Mouse (Mus musculus) left cerebral cortex, postnatal 10 days (tissue): ENCODE data around the gene Coro2b. TPM values are rescaled to one million over a fixed set of nuclear protein-coding genes. Genes with fewer than 3 reads are reported as not detected.

Source experiments
- DNase-seq, 2 experiments: peaks; one replicate each; pipeline ENCODE4 v3.0.0; 2021 to 2022; ENCODE audit warnings: low spot score in 2 of 2, mixed read lengths in 1 of 2; ENCODE audit errors: extremely low spot score in 1 of 2
- intact Hi-C: fragments of 180-260 bp; cut with DNase I; formaldehyde crosslinking; loops from one replicate; pipeline ENCODE4 v1.15.1; 2025
- total RNA-seq, 2 experiments: library from RNA; stranded (reverse); gene quantifications; 2 replicates each; pipeline ENCODE4 v1.2.3; 2021

The Coro2b gene
- total RNA-seq, 2 experiments from 2014 or later, result 107 to 113 TPM

DNA sequence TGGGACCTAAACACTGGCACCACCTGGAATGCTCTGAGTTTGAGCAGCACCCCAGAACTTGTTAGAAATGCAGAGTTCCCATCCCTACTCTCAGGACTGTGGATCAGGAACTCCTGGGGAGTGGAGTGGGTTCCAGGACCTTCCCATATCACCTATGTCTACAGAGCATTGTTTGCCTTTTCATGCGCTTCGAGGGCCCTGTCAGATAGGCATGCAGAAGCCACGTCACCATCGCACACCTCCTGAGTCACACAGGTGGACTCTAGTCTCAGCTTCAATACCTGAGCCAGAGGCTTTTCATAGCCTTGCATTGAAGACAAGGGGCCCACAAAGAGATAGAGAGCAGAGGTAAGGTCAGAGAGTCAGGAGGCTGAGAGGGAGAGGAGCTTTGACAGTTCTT is 7.0 kb upstream of the Coro2b start:
- no peak for DNase-seq
- intact Hi-C loops, result no loop called here

DNA sequence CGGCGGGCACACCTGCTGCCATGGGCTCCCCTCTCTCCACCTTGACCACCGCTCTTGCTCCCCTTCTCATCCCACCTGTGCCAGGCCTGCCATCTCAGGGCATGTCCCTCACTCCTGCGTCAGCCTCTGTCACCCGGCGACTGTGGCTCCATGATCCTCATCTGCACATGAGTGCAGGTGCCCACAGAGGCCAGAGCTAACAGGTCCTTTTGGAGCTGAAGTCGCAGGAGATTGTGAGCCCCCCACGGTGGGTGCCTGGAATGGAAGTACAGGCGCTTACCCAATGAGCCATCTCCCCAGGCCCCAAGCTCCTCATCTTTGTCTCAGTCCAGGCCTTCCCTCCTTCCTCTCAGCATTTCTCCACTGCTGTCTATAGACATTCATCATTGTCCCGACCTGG is 4.8 kb upstream of the Coro2b start:
- no peak for DNase-seq
- intact Hi-C loops, result no loop called here

DNA sequence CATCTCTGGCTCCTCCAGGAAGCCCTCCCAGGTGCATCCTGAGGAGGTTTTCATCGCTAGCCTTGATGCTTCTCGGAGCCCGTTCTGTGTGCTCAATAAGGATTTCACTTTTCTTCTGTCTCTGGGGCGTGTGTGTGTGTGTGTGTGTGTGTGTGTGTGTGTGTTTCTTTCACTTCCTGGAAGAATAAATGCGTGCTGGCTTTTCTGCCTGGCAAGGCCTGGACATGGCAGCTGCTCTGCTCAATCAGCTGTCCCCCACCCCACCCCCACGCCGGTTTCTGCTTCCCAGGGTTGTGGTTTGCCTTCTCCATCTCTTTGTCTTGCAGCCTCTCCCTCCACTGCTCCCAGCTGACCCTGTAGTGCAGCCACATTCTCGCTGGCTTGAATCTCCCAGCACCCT is 4.3 kb upstream of the Coro2b start:
- DNase-seq, result peak in 1 of 2 experiments; percentile 85
- intact Hi-C loops, result no loop called here

DNA sequence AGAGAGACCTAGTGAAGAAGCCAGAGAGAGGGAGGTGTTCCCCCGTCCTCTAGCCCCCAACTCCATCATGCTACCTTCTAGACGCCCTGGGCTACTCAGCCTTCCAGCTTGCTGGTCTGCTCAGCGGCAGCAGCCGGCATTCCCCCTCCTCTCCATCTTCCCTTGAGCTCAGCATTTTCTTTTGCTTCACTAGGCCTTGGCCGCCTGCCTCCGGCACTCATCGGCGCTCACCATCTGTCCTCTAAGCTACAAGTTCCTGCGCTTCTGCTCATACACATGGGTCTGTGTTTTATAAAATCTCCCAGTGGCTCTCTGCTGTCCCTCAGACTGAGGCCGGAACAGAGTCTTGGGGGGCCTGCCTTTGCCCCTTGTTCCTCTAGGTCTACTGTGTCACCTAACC is 3.9 kb upstream of the Coro2b start:
- peak; percentile 77 to 83 for DNase-seq
- intact Hi-C loops, result no loop called here

DNA sequence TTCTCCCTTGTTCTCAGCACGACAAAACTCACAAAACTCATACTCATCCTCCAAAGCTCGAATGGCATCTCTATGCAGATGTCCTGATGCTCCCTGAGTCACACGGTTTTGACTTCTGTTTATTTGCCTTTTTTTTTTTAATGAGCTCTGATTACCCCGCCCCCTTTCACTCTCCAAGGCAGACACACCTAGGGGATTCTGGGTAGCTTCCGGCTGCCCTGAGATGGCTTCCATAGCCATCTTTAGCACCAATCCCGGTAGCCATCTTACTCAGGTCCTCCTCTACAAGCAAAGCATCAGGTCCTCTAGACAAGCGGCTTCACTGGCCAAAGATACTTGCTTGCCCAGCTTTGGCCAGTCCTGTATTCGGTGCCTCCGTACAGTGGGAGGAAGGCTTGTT is 3.3 kb upstream of the Coro2b start:
- no peak for DNase-seq
- intact Hi-C loops, result no loop called here

DNA sequence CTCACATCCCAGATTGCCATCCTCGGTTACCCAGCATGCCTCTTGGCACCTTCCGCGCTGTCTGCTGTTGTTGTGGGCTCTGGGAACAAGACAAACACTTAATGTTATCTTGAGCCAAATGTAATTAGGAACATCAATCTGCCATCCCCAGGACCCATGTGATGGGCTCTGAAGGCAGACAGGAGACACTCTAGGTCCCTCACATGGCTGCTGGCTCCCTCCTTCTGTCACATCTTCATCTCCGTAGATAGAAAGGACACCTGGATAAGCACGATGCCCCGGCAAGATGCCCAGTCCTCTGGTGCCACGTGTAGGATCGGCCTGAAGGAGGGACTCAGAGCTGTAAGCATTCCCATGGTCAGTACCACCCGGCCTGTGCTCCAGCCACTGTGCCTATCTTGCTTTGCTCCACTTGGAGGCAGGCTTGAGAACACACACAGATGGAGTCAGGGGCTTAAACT is 2.4 kb upstream of the Coro2b start:
- intact Hi-C loops, result loop anchor here (5.0 kb wide), 1 partner anchor 67 kb away; no protein-coding TSS in a partner anchor
- DNase-seq, result no peak

DNA sequence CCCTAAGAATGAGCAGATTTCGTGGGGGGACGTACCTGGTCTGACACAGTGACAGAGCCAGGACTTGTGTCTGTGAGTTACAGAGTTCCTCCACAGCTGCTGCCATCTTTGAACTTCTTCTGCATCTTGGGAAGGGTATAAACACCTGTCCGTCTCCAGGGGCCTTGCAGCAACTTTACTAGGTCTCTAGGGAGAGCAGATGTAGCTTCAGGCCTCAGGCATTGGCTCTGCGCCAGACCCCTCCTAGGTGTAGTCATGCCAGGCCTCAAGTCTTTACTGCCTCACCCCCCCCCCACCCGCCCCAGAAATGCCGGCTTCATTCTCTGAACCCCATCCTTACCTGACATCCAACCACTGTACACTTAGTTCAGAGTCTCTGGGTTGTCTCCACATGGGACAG is 1.1 kb upstream of the Coro2b start:
- intact Hi-C loops, result loop anchor here (5.0 kb wide), 1 partner anchor 66 kb away; no protein-coding TSS in a partner anchor

DNA sequence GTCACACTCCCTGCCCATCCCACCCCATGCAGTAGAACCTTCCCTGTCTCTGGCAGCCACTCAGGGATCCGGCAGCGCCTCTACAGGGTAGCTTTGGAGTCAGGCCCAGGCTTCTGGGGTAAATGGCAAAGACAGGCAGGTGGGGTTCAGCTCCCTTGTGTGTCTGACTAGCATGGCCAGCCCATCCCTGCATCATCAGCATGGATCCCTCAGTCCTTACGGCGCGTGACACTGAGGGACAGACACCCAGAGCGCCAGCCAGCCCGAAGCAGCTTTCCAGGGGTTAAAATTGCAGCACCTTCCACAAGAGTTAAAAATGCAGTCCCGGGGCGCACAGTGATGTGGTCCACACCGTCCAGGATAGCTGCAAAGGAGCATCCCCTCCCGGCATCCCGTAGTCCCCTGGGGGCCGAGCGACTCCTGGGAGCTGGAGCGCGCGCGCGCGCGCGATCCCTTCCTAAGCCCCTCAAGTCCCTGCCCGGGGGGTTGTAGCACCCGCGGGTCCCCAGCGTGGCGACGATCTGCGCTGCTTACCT is 657 bp downstream of the Coro2b start:
- intact Hi-C loops, result loop anchor here (5.0 kb wide), 1 partner anchor 64 kb away; no protein-coding TSS in a partner anchor
- DNase-seq, result peak in 1 of 2 experiments; percentile 75

More for the DNA sequence above, 1.1 kb upstream of the Coro2b start:
- DNase-seq, result peak in 1 of 2 experiments; percentile 66

DNA sequence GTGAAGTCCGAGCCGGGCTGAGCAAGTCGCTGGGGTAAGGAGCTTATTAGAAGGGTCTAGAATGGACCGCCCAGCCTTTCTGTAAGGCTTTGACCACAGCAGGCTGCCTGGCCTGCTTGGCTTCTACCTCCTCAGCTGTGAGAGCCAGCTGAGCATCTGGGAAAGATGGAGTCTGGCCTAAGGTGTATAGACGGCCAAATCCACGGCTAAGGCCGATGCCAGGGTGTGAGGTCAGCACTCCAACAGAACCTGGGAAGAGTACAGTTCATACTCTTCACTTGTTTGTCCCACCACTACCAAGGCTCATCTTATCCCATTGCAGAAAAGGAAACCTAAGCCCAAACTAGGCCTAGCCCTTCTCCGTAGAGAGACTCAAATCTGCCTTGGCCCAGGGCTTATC is 1.3 kb downstream of the Coro2b start:
- no peak for DNase-seq
- intact Hi-C loops, result loop anchor here (5.0 kb wide), 1 partner anchor 63 kb away; no protein-coding TSS in a partner anchor

DNA sequence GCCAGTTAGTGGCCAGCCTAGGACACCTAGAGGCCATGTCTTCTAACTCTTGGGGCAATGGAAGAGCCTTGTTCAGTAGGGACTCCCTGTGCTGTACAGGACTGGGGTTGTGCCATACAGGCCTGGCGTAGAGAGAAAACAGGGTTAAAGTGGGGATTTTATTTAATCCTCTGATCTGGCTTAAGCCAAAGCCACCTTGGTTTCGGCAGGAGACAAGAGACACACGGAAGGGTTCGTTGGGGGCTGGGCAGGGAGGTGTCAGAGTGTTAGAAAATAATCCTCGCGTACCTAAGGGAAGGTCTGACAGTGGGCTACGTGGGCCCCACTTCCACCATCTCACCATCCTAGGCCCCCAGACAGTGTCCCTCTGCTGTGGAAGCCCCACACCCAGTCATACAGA is 2.2 kb downstream of the Coro2b start:
- intact Hi-C loops, result loop anchor here (5.0 kb wide), 1 partner anchor 62 kb away; no protein-coding TSS in a partner anchor
- no peak for DNase-seq

DNA sequence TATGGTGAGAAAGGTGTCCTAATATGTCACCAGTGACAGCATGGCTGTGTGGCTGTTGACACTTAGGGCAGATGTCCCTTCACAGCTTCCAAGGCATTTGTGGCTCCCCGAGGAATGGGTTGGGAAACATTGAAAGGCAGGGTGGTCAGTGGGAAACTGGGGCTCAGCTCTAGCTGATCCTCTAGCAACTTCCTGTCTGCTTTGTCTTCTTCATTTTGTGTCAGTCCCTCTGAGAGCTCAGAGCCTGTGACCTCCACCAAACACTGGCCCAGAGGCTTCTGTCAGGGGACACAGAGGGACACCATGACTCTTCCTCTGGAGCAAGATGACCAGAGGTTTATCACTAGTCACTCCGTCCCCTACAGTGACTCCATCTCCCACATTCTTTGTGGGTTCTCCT is 2.7 kb downstream of the Coro2b start:
- DNase-seq, result no peak
- intact Hi-C loops, result no loop called here

DNA sequence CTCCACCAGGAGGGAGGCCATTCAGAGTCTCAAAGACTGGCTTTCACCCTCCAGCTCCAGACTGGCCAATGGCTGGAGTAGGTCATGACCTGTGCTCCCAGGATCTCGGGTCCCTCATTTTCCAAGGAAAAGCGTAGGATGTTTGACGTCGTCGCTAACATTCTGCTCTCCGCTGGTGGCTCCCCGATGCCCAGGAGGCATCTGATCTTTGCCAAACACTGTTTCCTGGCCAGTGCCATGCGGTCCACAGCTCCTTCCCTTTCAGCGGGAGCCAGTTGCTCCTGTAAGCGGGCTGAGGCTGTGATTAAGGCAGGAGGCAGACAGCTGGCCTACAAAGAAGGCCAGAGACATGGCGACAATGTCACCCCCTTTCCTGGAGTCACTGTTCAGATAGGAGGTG is 4.0 kb downstream of the Coro2b start:
- DNase-seq, result no peak
- intact Hi-C loops, result no loop called here

DNA sequence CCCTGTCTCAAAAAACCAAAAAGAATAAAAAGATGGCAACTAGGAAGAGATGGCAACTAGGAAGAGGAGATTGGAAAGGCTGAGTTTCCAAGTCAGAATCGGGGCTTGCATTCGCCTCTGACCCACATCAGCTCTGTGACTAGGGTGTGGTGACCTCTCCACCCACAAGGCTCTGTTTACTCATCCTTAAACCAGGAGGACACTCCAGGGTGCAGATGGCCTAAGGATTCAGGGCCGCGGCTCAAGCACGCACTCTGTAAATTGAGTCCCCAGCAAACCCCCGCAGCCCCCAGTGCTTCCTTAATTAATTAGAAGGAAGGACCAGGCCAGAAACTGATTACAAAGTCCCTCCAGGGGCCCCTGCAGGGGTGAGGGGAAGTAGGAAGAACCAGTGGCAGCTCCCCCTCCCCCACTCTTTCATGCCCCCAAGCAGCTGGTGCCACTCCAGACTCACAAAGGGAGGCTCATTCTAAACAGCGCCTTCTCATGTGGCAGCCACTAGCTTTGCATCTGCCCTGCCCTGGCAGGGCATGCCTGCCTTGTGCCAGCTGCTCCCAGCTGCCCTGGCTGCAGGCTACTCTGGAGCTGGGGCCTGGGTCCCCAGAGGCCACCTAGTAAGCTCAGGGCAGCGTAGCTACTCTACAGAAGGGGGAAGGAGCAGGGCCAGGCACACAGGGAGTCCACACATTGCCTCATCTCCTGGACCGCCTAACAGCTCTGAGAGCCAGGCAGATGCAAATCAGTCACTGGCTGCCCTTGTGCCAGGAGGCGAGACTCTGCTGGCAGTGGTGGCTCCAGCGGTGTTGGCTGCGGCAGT is 5.2 kb downstream of the Coro2b start:
- DNase-seq, result peak in 1 of 2 experiments; percentile 74
- intact Hi-C loops, result no loop called here

DNA sequence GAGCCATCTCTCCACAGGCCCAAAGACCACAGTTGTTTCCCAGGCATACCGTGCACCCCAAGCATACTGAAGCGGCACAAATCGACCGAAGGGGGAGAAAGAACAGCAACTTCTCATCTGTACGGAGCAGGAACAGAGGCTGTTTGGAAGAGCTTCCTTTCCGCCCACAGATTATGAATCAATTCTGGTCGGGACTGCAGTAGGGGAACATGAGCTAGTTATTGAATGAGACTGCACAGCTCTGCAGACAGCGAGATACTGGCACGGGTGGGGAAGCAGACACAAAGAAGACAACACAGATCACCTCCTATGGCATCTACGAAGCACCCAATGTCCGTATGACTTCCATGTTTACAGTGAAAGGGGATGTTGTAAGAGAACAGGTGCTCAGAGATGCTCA is 8.3 kb downstream of the Coro2b start:
- DNase-seq, result no peak
- intact Hi-C loops, result no loop called here

DNA sequence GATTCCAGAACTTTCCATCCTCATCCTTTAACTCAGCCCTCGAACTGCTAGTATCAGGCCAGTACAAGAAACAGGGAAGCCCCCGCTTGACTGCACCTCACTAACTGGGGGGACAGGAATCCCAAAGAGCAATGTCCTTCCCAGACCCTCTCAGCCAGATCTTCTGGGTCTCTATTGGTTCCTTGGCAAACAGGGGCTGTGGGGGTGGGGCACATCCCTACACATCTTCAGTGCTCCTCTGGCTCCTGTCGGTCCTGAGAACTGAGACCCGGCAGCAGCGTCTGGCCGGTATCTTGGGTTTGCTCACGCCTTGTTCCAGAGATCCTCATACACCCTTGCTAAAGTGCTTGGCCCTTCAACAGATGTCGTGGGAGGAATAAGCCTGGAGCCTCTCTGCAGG is 10.0 kb downstream of the Coro2b start:
- intact Hi-C loops, result no loop called here
- DNase-seq, result no peak

DNA sequence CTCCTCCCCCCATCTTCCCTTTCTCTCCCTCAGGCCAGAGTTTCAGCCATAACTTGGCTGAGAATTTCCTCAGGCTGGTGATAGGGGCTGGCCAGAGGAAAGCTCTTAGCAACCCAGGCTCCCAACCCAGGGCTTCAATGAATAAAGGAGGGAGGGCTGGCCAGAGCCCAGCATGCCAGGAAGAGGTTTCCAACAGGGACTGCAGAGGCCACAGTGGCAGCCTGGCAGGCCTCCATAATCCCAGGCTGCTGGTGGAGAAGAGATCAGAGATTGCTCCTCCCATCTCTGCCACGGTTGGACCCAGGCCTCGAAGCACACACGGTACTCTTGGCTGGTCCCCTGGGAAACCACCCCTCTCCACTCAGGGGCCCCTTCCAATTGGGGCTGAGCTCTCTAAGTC is 10.4 kb downstream of the Coro2b start:
- intact Hi-C loops, result no loop called here
- peak; percentile 70 to 79 for DNase-seq

DNA sequence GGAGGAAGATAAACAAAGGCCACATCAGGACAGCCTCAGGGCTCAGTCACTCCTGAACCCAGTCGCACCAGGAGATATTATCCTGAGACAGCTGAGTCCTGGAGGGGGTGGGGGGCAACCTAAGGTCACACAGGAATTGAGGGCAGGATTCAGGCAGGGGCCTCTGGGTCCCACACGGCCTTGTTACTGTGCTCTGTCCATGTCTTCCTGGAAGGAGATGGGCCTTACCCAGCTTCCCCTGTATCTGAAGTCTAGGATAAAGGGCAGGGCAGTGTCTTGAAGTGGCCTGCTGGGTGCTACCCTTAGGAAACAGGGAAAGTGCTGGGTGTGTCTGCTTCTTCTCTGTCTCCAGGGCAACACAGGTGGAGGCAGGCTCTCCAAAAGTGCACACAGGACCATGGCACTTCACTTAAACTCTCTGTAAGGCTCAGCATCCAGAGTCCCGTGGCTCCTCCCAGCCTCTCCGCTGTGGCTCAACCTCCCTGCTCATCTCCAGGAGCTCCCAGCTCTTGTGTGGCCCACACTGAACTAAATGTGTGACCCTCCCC is 12.0 kb downstream of the Coro2b start:
- intact Hi-C loops, result no loop called here
- DNase-seq, result no peak

DNA sequence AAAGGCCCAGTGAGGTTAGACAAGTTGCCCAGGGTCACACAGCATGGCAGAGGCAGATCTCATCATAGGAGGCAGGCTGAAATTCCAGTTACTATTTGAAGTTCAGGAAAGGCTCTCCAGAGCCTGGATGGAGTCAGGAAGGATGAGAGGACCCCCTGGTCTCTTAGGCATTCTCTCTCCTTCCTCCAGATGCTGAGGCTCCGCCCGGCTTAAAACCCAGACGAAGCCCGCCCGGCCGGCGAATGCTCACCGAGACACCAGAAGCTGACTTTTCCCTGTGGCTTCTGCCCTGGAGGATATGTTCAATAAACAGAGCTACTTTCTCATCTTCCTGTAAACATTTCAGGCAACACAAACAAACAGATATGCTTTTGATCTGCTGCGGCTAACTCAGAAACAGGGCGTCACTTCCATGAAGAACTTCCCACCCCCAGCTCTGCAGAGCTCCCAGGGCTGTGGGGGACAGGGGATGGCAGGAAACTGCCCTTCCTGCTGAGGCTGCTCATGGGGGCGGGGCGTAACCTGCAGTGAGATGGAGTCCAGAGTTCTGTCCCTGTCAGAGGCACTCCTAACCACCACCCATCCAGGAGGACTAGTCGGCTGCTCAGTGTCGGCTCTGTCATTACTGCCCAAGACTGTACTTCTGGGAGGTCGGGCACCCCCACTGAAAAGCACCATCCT is 13.9 kb downstream of the Coro2b start:
- peak in 1 of 2 experiments; percentile 92 for DNase-seq
- intact Hi-C loops, result no loop called here

DNA sequence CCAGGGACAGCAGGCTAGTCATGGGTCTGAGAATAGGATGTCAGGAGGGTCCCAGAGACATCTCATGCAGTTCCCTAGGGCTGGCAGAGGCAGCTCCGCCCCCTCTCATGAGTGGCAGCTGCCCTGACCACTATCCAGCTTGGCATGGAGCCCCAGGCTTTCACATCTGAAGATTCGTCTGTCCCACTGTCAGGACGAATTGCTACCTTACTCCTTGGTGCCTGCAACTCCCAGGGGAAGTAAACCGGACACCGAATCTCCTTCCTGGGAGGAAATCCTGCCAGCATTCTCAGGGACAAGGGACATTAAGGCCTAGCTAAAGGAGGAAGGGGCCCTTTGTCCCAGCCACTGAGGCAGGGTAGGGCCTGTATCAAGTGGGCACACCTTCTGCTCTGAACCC is 14.6 kb downstream of the Coro2b start:
- intact Hi-C loops, result no loop called here
- peak in 1 of 2 experiments; percentile 68 for DNase-seq
